Mouse (Mus musculus) kidney, postnatal 0 days (tissue): ENCODE data around the gene Rapgef4. TPM values are rescaled to one million over a fixed set of nuclear protein-coding genes. Genes with fewer than 3 reads are reported as not detected.

Experiments used
- ATAC-seq: fragments of 200-750 bp; cut with Nextera tagmentation; replicated peaks from 2 replicates; pipeline ENCODE4 v1.8.0; 2017; ENCODE audit warnings: low read depth, moderate number of reproducible peaks, moderate TSS enrichment, moderate library complexity; ENCODE audit not compliant: low FRiP score
- DNase-seq: peaks from one replicate; pipeline ENCODE4 v3.0.0-alpha.2; 2016; ENCODE audit warnings: low spot score
- H3K27ac ChIP-seq: fragments of 300-500 bp; sonication (generic); 2 replicates; pipeline ENCODE4 v1.5.1; 2014; ENCODE audit warnings: mild to moderate bottlenecking
- H3K27me3 ChIP-seq: fragments of 300-500 bp; sonication (generic); 2 replicates; pipeline ENCODE4 v1.6.1; 2014; ENCODE audit warnings: low read length, mixed read lengths; ENCODE audit not compliant: insufficient read depth
- H3K36me3 ChIP-seq: fragments of 300-500 bp; sonication (generic); 2 replicates; pipeline ENCODE4 v1.6.1; 2014; ENCODE audit warnings: low read length, mixed read lengths; ENCODE audit not compliant: insufficient read depth
- H3K4me1 ChIP-seq: fragments of 300-500 bp; sonication (generic); replicated peaks from 2 replicates; pipeline ENCODE4 v1.6.1; 2014; ENCODE audit warnings: antibody characterized with exemption, low read length, mixed read lengths; ENCODE audit not compliant: insufficient read depth
- H3K4me2 ChIP-seq: fragments of 300-500 bp; sonication (generic); 2 replicates; pipeline ENCODE4 v1.6.1; 2014; ENCODE audit warnings: mild to moderate bottlenecking, low read length, moderate library complexity, mixed read lengths
- H3K4me3 ChIP-seq: fragments of 300-500 bp; sonication (generic); replicated peaks from 2 replicates; pipeline ENCODE4 v1.5.1; 2014; ENCODE audit warnings: low read depth, low read length
- H3K9ac ChIP-seq: fragments of 300-500 bp; sonication (generic); 2 replicates; pipeline ENCODE4 v1.6.1; 2014; ENCODE audit warnings: low read depth, low read length
- H3K9me3 ChIP-seq: fragments of 300-500 bp; sonication (generic); replicated peaks from 2 replicates; pipeline ENCODE4 v1.6.1; 2016; ENCODE audit warnings: low read length, inconsistent platforms, mixed read lengths
- CTCF ChIP-seq: IDR thresholded peaks from 2 replicates; pipeline ENCODE4 v1.5.1; 2016; ENCODE audit warnings: antibody characterized with exemption, low read depth, mild to moderate bottlenecking, moderate library complexity
- WGBS: fragments of 180-500 bp; shearing (Covaris S2); extraction: QIAGEN DNeasy Blood & Tissue Kit; methylation state at CpG from one replicate; pipeline ENCODE4 v1.1.7; 2014; 5-methylcytosine and 5-hydroxymethylcytosine counted together
- polyA plus RNA-seq: library from polyadenylated mRNA; unstranded; fragments of >200 nt; fragmentation: Nextera tagmentation; extraction: Ambion mirVana; gene quantifications from 2 replicates; pipeline ENCODE4 v1.2.1, GENCODE M21; 2015

Rapgef4 gene
- polyA plus RNA-seq, 1 experiment from 2014 or later: 4.6 TPM

GRCm38 (mm10) chr2:72171204-72171603 lies 190.2 kb downstream of the Rapgef4 start:
- no peak for TF ChIP-seq CTCF
- H3K27ac ChIP-seq: no peak overlapping the region
- no peak overlapping the region for H3K4me2 ChIP-seq
- H3K4me3 ChIP-seq: no peak overlapping the region
- DNase-seq: no peak
- no peaks in the 10 kb centered on the region for H3K9me3 ChIP-seq
- H3K36me3 ChIP-seq: no peaks in the 10 kb centered on the region
- ATAC-seq: no peak
- WGBS: 75% methylated on average over 5 of the region's 5 CpGs
- H3K27me3 ChIP-seq: no peaks in the 10 kb centered on the region
- H3K9ac ChIP-seq: no peak overlapping the region
- 0 out of 2 replicates have a peak, but pooled peaks cover 5% of the 10 kb centered on the region for H3K4me1 ChIP-seq

GRCm38 (mm10) chr2:72173010-72173409 lies 192.0 kb downstream of the Rapgef4 start:
- no peak overlapping the region for H3K4me3 ChIP-seq
- H3K36me3 ChIP-seq: no peaks in the 10 kb centered on the region
- H3K27me3 ChIP-seq: no peaks in the 10 kb centered on the region
- 0 out of 2 replicates have a peak, but pooled peaks cover 5% of the 10 kb centered on the region for H3K4me1 ChIP-seq
- ATAC-seq: no peak
- TF ChIP-seq CTCF: no peak
- no peak overlapping the region for H3K9ac ChIP-seq
- no peak overlapping the region for H3K4me2 ChIP-seq
- no peak for DNase-seq
- no peaks in the 10 kb centered on the region for H3K9me3 ChIP-seq
- H3K27ac ChIP-seq: no peak overlapping the region
- 70% methylated on average over 3 of the region's 3 CpGs for WGBS

GRCm38 (mm10) chr2:72173844-72174243 lies 192.8 kb downstream of the Rapgef4 start:
- Histone ChIP-seq H3K4me2 (no peak overlapping the region), H3K4me3 (no peak overlapping the region), H3K4me1 (0 out of 2 replicates have a peak, but pooled peaks cover 5% of the 10 kb centered on the region), H3K27ac (no peak overlapping the region), H3K36me3 (no peaks in the 10 kb centered on the region), H3K9ac (no peak overlapping the region), H3K27me3 (no peaks in the 10 kb centered on the region), H3K9me3 (no peaks in the 10 kb centered on the region)
- no peak for TF ChIP-seq CTCF
- WGBS: 53% methylated on average over 4 of the region's 4 CpGs
- no peak for DNase-seq
- no peak for ATAC-seq

- no peak for ATAC-seq
- H3K4me1 ChIP-seq: no peaks in the 10 kb centered on the region
- H3K27ac ChIP-seq: no peak overlapping the region
- 47% methylated on average over 7 of the region's 7 CpGs for WGBS
- no peak overlapping the region for H3K9ac ChIP-seq
- TF ChIP-seq CTCF: no peak
- no peak overlapping the region for H3K4me3 ChIP-seq
- no peaks in the 10 kb centered on the region for H3K9me3 ChIP-seq
- no peaks in the 10 kb centered on the region for H3K27me3 ChIP-seq
- H3K4me2 ChIP-seq: no peak overlapping the region
- DNase-seq: no peak
- H3K36me3 ChIP-seq: no peaks in the 10 kb centered on the region
These were observed 194.5 kb downstream of the Rapgef4 start for GRCm38 (mm10) chr2:72175536-72175935.

GRCm38 (mm10) chr2:72175971-72176370 lies 194.9 kb downstream of the Rapgef4 start:
- no peaks in the 10 kb centered on the region for H3K4me1 ChIP-seq
- H3K9ac ChIP-seq: no peak overlapping the region
- no peaks in the 10 kb centered on the region for H3K9me3 ChIP-seq
- H3K36me3 ChIP-seq: no peaks in the 10 kb centered on the region
- no peak for TF ChIP-seq CTCF
- DNase-seq (peak; percentile 38), ATAC-seq (no peak)
- 11% methylated on average over 5 of the region's 5 CpGs for WGBS
- no peak overlapping the region for H3K27ac ChIP-seq
- H3K4me2 ChIP-seq: no peak overlapping the region
- H3K4me3 ChIP-seq: no peak overlapping the region
- no peaks in the 10 kb centered on the region for H3K27me3 ChIP-seq

- 65% methylated on average over 6 of the region's 6 CpGs for WGBS
- DNase-seq (peak; percentile 14), ATAC-seq (no peak)
- H3K27me3 ChIP-seq: no peaks in the 10 kb centered on the region
- no peaks in the 10 kb centered on the region for H3K36me3 ChIP-seq
- H3K9ac ChIP-seq: no peak overlapping the region
- no peak overlapping the region for H3K4me3 ChIP-seq
- no peaks in the 10 kb centered on the region for H3K9me3 ChIP-seq
- no peaks in the 10 kb centered on the region for H3K4me1 ChIP-seq
- TF ChIP-seq CTCF: no peak
- no peak overlapping the region for H3K4me2 ChIP-seq
- no peak overlapping the region for H3K27ac ChIP-seq
These were observed 196.4 kb downstream of the Rapgef4 start for GRCm38 (mm10) chr2:72177214-72178023.

GRCm38 (mm10) chr2:72178025-72178424 lies 197.0 kb downstream of the Rapgef4 start:
- Histone ChIP-seq H3K4me2 (no peak overlapping the region), H3K27me3 (no peaks in the 10 kb centered on the region), H3K9me3 (no peaks in the 10 kb centered on the region), H3K9ac (no peak overlapping the region), H3K36me3 (no peaks in the 10 kb centered on the region), H3K4me1 (no peaks in the 10 kb centered on the region), H3K4me3 (no peak overlapping the region), H3K27ac (no peak overlapping the region)
- no peak for TF ChIP-seq CTCF
- 89% methylated on average over 4 of the region's 4 CpGs for WGBS
- DNase-seq: no peak
- no peak for ATAC-seq
